In the genomic region with DNA sequence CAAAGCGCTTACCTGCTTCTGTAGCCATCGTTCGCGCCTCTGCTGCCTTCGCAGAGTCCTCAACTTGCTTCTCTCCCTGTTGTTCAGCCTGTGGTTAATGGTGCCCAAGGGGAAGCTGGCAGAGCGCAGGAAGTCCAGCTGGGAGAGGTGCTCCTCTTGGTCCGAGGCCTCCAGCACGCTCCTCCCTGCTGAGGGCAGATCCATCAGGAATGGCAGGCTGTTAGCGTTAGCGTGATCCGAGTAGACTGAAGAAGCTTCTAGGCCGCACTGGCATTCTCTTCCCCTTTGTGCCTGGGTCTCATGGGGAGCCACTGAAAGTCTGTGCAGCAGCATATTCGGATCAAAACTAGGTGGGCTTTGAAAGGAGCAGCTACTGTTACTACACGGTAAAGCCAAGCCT, we compare ENCODE assay signal across 15 mouse cellular contexts. TPM values are rescaled to one million over a fixed set of nuclear protein-coding genes. Genes with fewer than 3 reads are reported as not detected.
DNase-seq lines count a peak whose midpoint lies in the region; ATAC-seq lines count a peak whose summit lies in the region.
"Had no signal": no experiment of that assay in that cellular context is flagged by ENCODE, and none has a peak within 500 bp of the region (broad histone marks: within the 10 kb centered on the region; RNA-seq: fewer than 3 reads in every experiment).

No protein-coding gene starts in this region.

- peak overlapping the region; percentile 2 for H3K9ac ChIP-seq in forebrain, embryonic 15.5 days (replicated peaks)
- no peak overlapping the region for H3K9ac ChIP-seq in midbrain, embryonic 11.5 days (ENCODE audit: low read length)
- H3K9ac ChIP-seq: kidney, embryonic 15.5 days; liver, postnatal 0 days had no signal

- peak overlapping the region; percentile 26 for H3K4me3 ChIP-seq in forebrain, embryonic 15.5 days
- no peak overlapping the region for H3K4me3 ChIP-seq in midbrain, embryonic 11.5 days (ENCODE audit: low read depth, low read length)
- H3K4me3 ChIP-seq: kidney, embryonic 15.5 days; limb, embryonic 10.5 days had no signal

- ATAC-seq in forebrain, embryonic 15.5 days (replicated peaks): peak; percentile 42
- no peak for ATAC-seq in midbrain, embryonic 11.5 days (ENCODE audit: low FRiP score)
- ATAC-seq: liver, postnatal 0 days had no signal

- peaks cover 5% of the 10 kb centered on the region; the same call in 1 of the 2 replicates for H3K36me3 ChIP-seq in forebrain, embryonic 15.5 days
- H3K36me3 ChIP-seq in midbrain, embryonic 11.5 days (ENCODE audit: control insufficient read depth, insufficient read depth, low read length): no peaks in the 10 kb centered on the region
- H3K36me3 ChIP-seq: kidney, embryonic 15.5 days; limb, embryonic 10.5 days had no signal

- no peaks in the 10 kb centered on the region for H3K9me3 ChIP-seq in forebrain, embryonic 15.5 days
- no peaks in the 10 kb centered on the region for H3K9me3 ChIP-seq in midbrain, embryonic 11.5 days (ENCODE audit: control insufficient read depth, low read length)
- H3K9me3 ChIP-seq: kidney, embryonic 15.5 days; limb, embryonic 10.5 days had no signal

- H3K27ac ChIP-seq in forebrain, embryonic 15.5 days (replicated peaks): peak overlapping the region; percentile 87
- H3K27ac ChIP-seq in midbrain, embryonic 11.5 days (ENCODE audit: low read depth, low read length): peak overlapping the region; percentile 67
- H3K27ac ChIP-seq: kidney, embryonic 15.5 days; limb, embryonic 10.5 days had no signal

- 67% methylated on average over 14 of the region's 14 CpGs for WGBS in forebrain, embryonic 15.5 days
- WGBS in midbrain, embryonic 11.5 days: 82% methylated on average over 14 of the region's 14 CpGs

- peaks cover 22% of the 10 kb centered on the region for H3K4me1 ChIP-seq in forebrain, embryonic 15.5 days
- peaks cover 9% of the 10 kb centered on the region for H3K4me1 ChIP-seq in midbrain, embryonic 11.5 days (ENCODE audit: control insufficient read depth, insufficient read depth, low read length)
- H3K4me1 ChIP-seq: kidney, embryonic 15.5 days had no signal

- no peaks in the 10 kb centered on the region for H3K27me3 ChIP-seq in forebrain, embryonic 15.5 days
- no peaks in the 10 kb centered on the region for H3K27me3 ChIP-seq in midbrain, embryonic 11.5 days (ENCODE audit: control insufficient read depth, insufficient read depth, low read length)
- H3K27me3 ChIP-seq: kidney, embryonic 15.5 days had no signal

- peak; percentile 40 to 51 for DNase-seq in layer of hippocampus, postnatal 10 days (ENCODE audit: low spot score in 2 of 2)
- DNase-seq in layer of hippocampus, adult 11-12 months (ENCODE audit: low spot score): no peak
- DNase-seq in R1 (ENCODE audit: low read depth, low spot score): peak; percentile 33
- DNase-seq in midbrain, embryonic 11.5 days (ENCODE audit: low spot score, missing footprints): no peak
- DNase-seq in thymus, postnatal 14 days: no peak
- no peak for DNase-seq in embryo, embryonic 10.5 days (ENCODE audit: low spot score)
- DNase-seq in embryo, embryonic 11 days: no peak
- DNase-seq: cerebellum, adult 8-10 months; gastrocnemius, postnatal 10 days; heart, postnatal 10 days; liver, postnatal 0 days; thymus, postnatal 36 days had no signal

- peak overlapping the region; percentile 27 for H3K4me2 ChIP-seq in forebrain, embryonic 15.5 days (replicated peaks)
- H3K4me2 ChIP-seq in midbrain, embryonic 11.5 days: no peak overlapping the region
- H3K4me2 ChIP-seq: kidney, embryonic 15.5 days had no signal

RNA-seq across cellular contexts. Expression of a gene that starts 45.0 kb away (rescaled TPM):
- total RNA-seq in layer of hippocampus, postnatal 10 days (2021): 10 to 100 TPM; 28.9 to 30.4 TPM
- polyA plus RNA-seq in forebrain, embryonic 15.5 days (2015; fragmentation: Nextera tagmentation; extraction: Ambion mirVana): 42.8 and 43.7 TPM in 2 replicates
- polyA plus RNA-seq in midbrain, embryonic 11.5 days (2014; fragmentation: Nextera tagmentation; extraction: Ambion mirVana): 10.5 and 11.3 TPM in 2 replicates

Comparison
In these comparisons a context has a peak if more than half of its experiments do, and no peak if none do; other contexts are left out.
1. DNase-seq: peak in layer of hippocampus, postnatal 10 days (2 of 2) and R1 (single experiment); none in layer of hippocampus, adult 11-12 months (single experiment), midbrain, embryonic 11.5 days (single experiment), thymus, postnatal 14 days (single experiment), embryo, embryonic 10.5 days (single experiment) and embryo, embryonic 11 days (single experiment).